Mouse (Mus musculus) spleen, adult 2 months (tissue): ENCODE measurements at regions not wholly inside any gene's neighbourhood (a gene's known extent, or its start where the extent isn't known, plus 50 kb on each side); places are given as distances from the start of the nearest gene placed in this dataset.
"Not testable (repeated sequence)": the region's sequence is repeated elsewhere in the genome, so short reads cannot be mapped to it uniquely, and the experiment has no call there.

Source experiments
- DNase-seq, 2 experiments: peaks; one replicate each; pipeline versions ENCODE4 v3.0.0 to v3.0.0-alpha.2; 2012 to 2021; ENCODE audit warnings: low spot score in 2 of 2, low read depth in 1 of 2
- H3K27ac ChIP-seq: fragments of 200-500 bp; 2 replicates; pipeline ENCODE4 v1.5.1; 2012; ENCODE audit warnings: low read length, inconsistent platforms; ENCODE audit not compliant: insufficient read depth
- H3K27me3 ChIP-seq: fragments of 200-500 bp; 2 replicates; pipeline ENCODE4 v1.6.1; 2012; ENCODE audit warnings: mild to moderate bottlenecking, moderate library complexity, low read length, inconsistent platforms; ENCODE audit not compliant: control insufficient read depth, insufficient read depth
- H3K36me3 ChIP-seq: fragments of 200-500 bp; 2 replicates; pipeline ENCODE4 v1.6.1; 2012; ENCODE audit warnings: mild to moderate bottlenecking, low read length, inconsistent platforms; ENCODE audit not compliant: control insufficient read depth, insufficient read depth
- H3K4me1 ChIP-seq: fragments of 200-500 bp; 2 replicates; pipeline ENCODE4 v1.6.1; 2011; ENCODE audit warnings: inconsistent platforms; ENCODE audit not compliant: control insufficient read depth, insufficient read depth, insufficient read length
- H3K4me3 ChIP-seq: fragments of 200-500 bp; 2 replicates; pipeline ENCODE4 v1.5.1; 2011; ENCODE audit warnings: mild to moderate bottlenecking, inconsistent platforms; ENCODE audit not compliant: insufficient read depth, insufficient read length; ENCODE audit errors: extremely low read depth
- CTCF ChIP-seq: fragments of 200-500 bp; IDR thresholded peaks from 2 replicates; pipeline ENCODE4 v1.5.1; 2011; ENCODE audit warnings: mild to moderate bottlenecking, inconsistent platforms; ENCODE audit not compliant: insufficient read depth, insufficient read length, insufficient replicate concordance; ENCODE audit errors: extremely low read depth
- POLR2A ChIP-seq: fragments of 200-500 bp; IDR thresholded peaks from 2 replicates; pipeline ENCODE4 v1.6.1; 2011; ENCODE audit warnings: low read depth, low read length, inconsistent platforms
- WGBS: fragments of 180-500 bp; shearing (Covaris S2); methylation state at CpG from one replicate; pipeline ENCODE4 v1.1.7; 2018; 5-methylcytosine and 5-hydroxymethylcytosine counted together

- TF ChIP-seq CTCF (no peak), POLR2A (no peak)
- peaks cover 4% of the 10 kb centered on the region; the same call in 1 of the 2 replicates for H3K4me1 ChIP-seq
- no peak overlapping the region; the same call in 1 of the 2 replicates for H3K27ac ChIP-seq
- H3K36me3 ChIP-seq: no peaks in the 10 kb centered on the region
- H3K27me3 ChIP-seq: no peaks in the 10 kb centered on the region
- no peak for DNase-seq
- no peak overlapping the region for H3K4me3 ChIP-seq
- WGBS: 83% methylated on average over 3 of the region's 3 CpGs
Observed at GRCm38 (mm10) chr14:73444733-73445132, 59.6 kb upstream of the Itm2b start.

- Histone ChIP-seq H3K27ac (peak overlapping the region; percentile 38), H3K4me1 (peaks cover 4% of the 10 kb centered on the region; the same call in 1 of the 2 replicates), H3K4me3 (no peak overlapping the region), H3K27me3 (no peaks in the 10 kb centered on the region), H3K36me3 (no peaks in the 10 kb centered on the region)
- 46% methylated on average over 7 of the region's 7 CpGs for WGBS
- DNase-seq: peak in 1 of 2 experiments; percentile 36
- TF ChIP-seq CTCF: no peak
- TF ChIP-seq POLR2A: no peak
Observed at GRCm38 (mm10) chr14:73441951-73442716, 57.0 kb upstream of the Itm2b start.

GRCm38 (mm10) chr14:73441206-73441950 is 56.3 kb upstream of the Itm2b start:
- not testable (repeated sequence) for H3K27me3 ChIP-seq, DNase-seq, H3K36me3 ChIP-seq, H3K4me3 ChIP-seq, H3K4me1 ChIP-seq
- H3K27ac ChIP-seq: peak overlapping the region; percentile 16; the same call in 1 of the 2 replicates
- WGBS: 68% methylated on average over 1 of the region's 1 CpGs

GRCm38 (mm10) chr14:73439802-73440309 is 54.8 kb upstream of the Itm2b start:
- no peak overlapping the region for H3K4me3 ChIP-seq
- WGBS: 78% methylated on average over 3 of the region's 3 CpGs
- H3K4me1 ChIP-seq: peaks cover 4% of the 10 kb centered on the region; the same call in 1 of the 2 replicates
- no peak for DNase-seq
- TF ChIP-seq POLR2A (no peak), CTCF (no peak)
- H3K27ac ChIP-seq: no peak overlapping the region
- H3K27me3 ChIP-seq: no peaks in the 10 kb centered on the region
- no peaks in the 10 kb centered on the region for H3K36me3 ChIP-seq

DNA sequence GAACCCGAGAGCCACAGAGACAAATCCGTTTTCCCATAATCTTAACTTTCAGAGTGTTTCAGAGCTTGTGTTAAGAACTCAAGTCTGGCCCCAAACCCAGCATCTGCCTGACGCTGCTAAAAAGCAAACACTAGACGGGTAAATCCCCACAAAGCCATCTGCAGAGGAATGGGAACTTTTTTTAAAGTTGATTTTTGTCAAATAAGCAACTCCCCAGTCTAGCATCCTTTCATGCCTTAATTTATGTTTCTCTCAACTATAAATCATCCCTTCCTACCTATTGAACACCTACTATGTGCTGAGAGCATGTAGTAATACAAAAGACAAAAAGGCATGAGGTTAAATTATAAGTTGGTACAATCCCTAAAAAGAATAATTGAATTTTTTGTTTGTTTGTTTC is 50.8 kb upstream of the Itm2b start:
- no peak overlapping the region for H3K27ac ChIP-seq
- H3K4me1 ChIP-seq: peaks cover 5% of the 10 kb centered on the region; the same call in 1 of the 2 replicates
- no peak overlapping the region for H3K4me3 ChIP-seq
- no peak for DNase-seq
- TF ChIP-seq CTCF (no peak), POLR2A (no peak)
- no peaks in the 10 kb centered on the region for H3K36me3 ChIP-seq
- H3K27me3 ChIP-seq: no peaks in the 10 kb centered on the region
- WGBS: 73% methylated on average over 4 of the region's 4 CpGs
